Mouse (Mus musculus): ENCODE measurements around the gene Glb1l2. TPM values are rescaled to one million over a fixed set of nuclear protein-coding genes. Genes with fewer than 3 reads are reported as not detected.

Glb1l2 gene
- polyA plus RNA-seq, 1 experiment from 2014 or later = 2.5 TPM

DNA sequence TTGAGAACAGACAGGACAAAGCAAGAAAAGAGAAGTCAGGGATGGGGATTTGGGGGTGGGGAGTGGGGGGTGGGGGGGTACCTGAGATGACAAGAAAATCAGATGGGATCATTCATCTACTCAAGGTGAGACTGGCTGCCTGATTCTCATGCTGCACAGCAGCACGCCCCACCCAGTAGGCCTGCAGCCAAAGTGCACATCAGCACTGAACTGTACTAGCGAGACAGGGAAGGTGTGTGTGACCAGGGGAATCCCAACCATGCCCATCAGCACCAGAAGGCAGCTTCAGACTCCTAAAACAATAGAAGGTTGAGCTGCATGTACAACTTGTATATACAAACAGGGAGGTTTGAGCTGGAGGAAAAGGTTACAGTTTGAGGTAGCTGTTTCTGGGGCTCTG lies 30.6 kb downstream of the Glb1l2 start:
- H3K9me3 ChIP-seq = no peaks in the 10 kb centered on the region
- ATAC-seq = peak; percentile 55
- H3K36me3 ChIP-seq = no peaks in the 10 kb centered on the region
- H3K27ac ChIP-seq = no peak overlapping the region
- no peak overlapping the region for H3K4me2 ChIP-seq (replicated peaks)
- H3K4me1 ChIP-seq (replicated peaks) = no peaks in the 10 kb centered on the region
- no peaks in the 10 kb centered on the region for H3K27me3 ChIP-seq
- H3K9ac ChIP-seq (replicated peaks) = no peak overlapping the region
- no peak overlapping the region for H3K4me3 ChIP-seq (replicated peaks)
- 75% methylated on average over 2 of the region's 2 CpGs for WGBS

DNA sequence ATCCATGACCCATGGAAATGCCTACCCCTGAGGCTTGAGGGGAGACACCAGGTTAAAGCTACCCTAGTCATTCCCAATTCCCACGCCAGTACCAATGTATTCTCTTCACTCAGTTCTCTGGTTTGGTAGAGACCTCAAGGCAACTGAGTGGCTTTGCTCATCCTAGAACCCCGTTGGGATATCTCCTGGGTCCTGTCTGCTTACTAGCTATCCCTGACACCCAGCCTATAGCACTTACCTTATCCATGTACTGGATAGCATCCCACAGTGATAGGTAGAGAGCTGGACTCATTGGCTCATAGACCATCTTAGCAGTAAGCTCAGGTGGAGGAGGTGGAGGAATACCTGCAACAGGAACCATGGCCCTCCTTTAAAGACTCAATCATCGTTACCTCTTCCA lies 38.1 kb downstream of the Glb1l2 start:
- H3K9me3 ChIP-seq = no peaks in the 10 kb centered on the region
- no peaks in the 10 kb centered on the region for H3K4me1 ChIP-seq (replicated peaks)
- no peaks in the 10 kb centered on the region for H3K27me3 ChIP-seq
- no peak overlapping the region for H3K4me2 ChIP-seq (replicated peaks)
- WGBS = 91% methylated on average over 3 of the region's 3 CpGs
- no peak overlapping the region for H3K4me3 ChIP-seq (replicated peaks)
- peaks cover 12% of the 10 kb centered on the region for H3K36me3 ChIP-seq
- no peak overlapping the region for H3K9ac ChIP-seq (replicated peaks)
- ATAC-seq = no peak
- H3K27ac ChIP-seq = no peak overlapping the region

DNA sequence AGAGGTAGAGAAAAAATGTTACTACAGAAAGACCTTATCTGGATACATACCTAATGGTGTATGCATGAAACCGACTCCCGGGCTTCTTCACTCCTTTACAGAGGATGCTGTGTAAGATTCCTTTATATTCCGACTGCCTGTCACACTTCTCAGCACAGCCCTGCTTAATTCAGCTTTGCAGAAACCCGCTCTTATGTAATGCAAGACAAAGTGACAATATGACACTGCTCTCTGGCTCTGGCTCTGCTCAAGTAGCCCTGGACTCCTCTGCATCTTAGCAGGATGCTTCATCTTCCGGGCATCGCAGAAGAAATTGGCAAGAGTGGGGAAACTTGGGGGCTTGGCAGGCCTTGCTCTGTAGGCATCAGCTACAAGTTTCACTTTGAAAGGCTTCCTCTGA lies 43.8 kb downstream of the Glb1l2 start:
- H3K36me3 ChIP-seq = peaks cover 20% of the 10 kb centered on the region
- no peaks in the 10 kb centered on the region for H3K27me3 ChIP-seq
- H3K4me2 ChIP-seq (replicated peaks) = no peak overlapping the region
- no peak overlapping the region for H3K4me3 ChIP-seq (replicated peaks)
- no peak for ATAC-seq
- no peaks in the 10 kb centered on the region for H3K9me3 ChIP-seq
- no peak overlapping the region for H3K27ac ChIP-seq
- H3K9ac ChIP-seq (replicated peaks) = no peak overlapping the region
- 83% methylated on average over 6 of the region's 6 CpGs for WGBS
- H3K4me1 ChIP-seq (replicated peaks) = no peaks in the 10 kb centered on the region

DNA sequence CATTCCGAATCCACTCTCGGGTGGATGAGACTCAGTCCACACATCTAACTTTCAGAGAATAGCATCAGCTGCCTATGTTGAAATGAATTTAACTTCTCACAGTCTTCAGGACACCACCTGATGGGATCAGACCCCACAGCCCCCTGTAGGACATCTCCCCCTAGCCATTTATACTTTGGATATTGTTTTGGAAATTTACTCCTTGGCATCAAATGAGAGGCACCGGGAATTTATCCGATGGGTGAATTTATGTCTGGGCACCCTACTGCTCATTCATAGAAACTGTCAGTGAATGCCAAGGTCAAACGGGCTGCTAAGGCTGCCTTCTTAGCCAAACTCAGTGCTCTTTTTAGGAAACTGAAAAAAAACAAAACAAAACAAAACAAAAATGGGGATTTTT lies 45.7 kb downstream of the Glb1l2 start:
- Histone ChIP-seq H3K4me1 (replicated peaks) (no peaks in the 10 kb centered on the region), H3K9ac (replicated peaks) (no peak overlapping the region), H3K4me2 (replicated peaks) (no peak overlapping the region), H3K27ac (no peak overlapping the region), H3K9me3 (no peaks in the 10 kb centered on the region), H3K36me3 (peaks cover 39% of the 10 kb centered on the region), H3K27me3 (no peaks in the 10 kb centered on the region), H3K4me3 (replicated peaks) (no peak overlapping the region)
- ATAC-seq = no peak
- WGBS = 75% methylated on average over 5 of the region's 5 CpGs

DNA sequence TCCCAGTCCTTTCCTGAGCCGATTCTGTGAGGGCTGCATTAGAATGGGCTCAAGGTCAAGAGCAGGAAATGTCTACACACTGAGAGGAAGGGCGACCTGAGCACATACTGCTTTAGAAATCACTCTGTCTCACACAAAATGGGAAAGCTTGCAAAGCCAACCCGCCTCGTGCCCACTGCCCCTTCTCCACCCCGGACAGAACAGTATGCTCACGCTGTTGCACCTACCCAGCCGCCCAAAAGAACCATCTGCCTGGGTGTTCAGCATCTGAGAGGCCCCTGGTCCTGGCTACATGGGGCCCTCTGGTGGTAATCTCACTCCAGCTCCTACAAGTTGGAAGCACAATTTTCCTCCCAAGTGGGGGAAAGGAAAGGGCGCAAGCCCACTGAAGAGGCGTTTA lies 46.2 kb downstream of the Glb1l2 start:
- Histone ChIP-seq H3K4me3 (replicated peaks) (no peak overlapping the region), H3K9ac (replicated peaks) (no peak overlapping the region), H3K27ac (no peak overlapping the region), H3K9me3 (no peaks in the 10 kb centered on the region), H3K4me2 (replicated peaks) (no peak overlapping the region), H3K4me1 (replicated peaks) (no peaks in the 10 kb centered on the region), H3K36me3 (peaks cover 44% of the 10 kb centered on the region), H3K27me3 (no peaks in the 10 kb centered on the region)
- WGBS = 35% methylated on average over 9 of the region's 9 CpGs
- peak; percentile 75 for ATAC-seq

DNA sequence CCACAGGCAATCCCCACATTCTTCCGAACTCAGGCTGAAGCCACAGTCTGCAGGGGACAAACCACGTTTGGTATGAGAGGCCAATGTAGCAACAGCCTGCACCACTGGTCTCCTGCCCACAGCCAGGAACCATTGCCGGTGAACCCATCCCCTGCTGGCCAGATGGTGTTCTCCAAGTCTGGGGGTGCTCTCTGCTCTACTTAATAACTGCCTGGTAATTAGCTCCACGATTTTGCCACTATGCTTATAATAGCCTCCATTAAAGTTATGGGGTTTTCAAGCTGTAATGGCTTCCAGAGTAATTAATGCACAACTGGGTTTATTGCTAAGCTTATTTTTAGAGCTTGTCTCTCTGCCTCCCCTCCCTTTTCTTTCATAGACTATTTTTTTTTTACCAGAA lies 57.4 kb downstream of the Glb1l2 start:
- no peaks in the 10 kb centered on the region for H3K9me3 ChIP-seq
- no peak overlapping the region for H3K27ac ChIP-seq
- no peak overlapping the region for H3K4me2 ChIP-seq (replicated peaks)
- H3K27me3 ChIP-seq = no peaks in the 10 kb centered on the region
- no peaks in the 10 kb centered on the region; the same call in 1 of the 2 replicates for H3K4me1 ChIP-seq (replicated peaks)
- ATAC-seq = no peak
- peaks cover 38% of the 10 kb centered on the region for H3K36me3 ChIP-seq
- H3K9ac ChIP-seq (replicated peaks) = no peak overlapping the region
- no peak overlapping the region for H3K4me3 ChIP-seq (replicated peaks)
- 83% methylated on average over 4 of the region's 4 CpGs for WGBS

DNA sequence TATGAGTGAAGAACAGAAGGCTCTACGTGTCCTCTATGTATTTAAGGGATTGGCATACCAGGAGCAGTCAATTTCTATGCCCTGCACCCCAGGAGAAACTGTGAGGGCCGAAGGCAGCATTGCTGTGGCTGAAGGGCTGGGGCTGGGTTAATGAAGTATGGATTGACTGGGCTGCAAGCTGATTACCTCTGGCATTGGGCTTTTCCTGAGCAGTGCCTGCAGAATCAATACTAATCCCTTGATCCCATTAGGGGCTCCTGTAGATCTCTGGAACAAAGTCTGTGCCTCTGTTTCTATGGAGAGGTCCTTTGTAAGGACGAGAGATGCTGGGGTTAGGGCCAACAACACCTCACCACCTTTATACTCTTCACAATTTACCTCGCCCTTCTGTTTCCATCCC lies 59.1 kb downstream of the Glb1l2 start:
- Histone ChIP-seq H3K4me3 (replicated peaks) (no peak overlapping the region), H3K4me1 (replicated peaks) (no peaks in the 10 kb centered on the region; the same call in 1 of the 2 replicates), H3K36me3 (peaks cover 24% of the 10 kb centered on the region), H3K4me2 (replicated peaks) (no peak overlapping the region), H3K27ac (no peak overlapping the region), H3K27me3 (no peaks in the 10 kb centered on the region), H3K9me3 (no peaks in the 10 kb centered on the region), H3K9ac (replicated peaks) (no peak overlapping the region)
- WGBS = 12% methylated on average over 4 of the region's 4 CpGs
- no peak for ATAC-seq

DNA sequence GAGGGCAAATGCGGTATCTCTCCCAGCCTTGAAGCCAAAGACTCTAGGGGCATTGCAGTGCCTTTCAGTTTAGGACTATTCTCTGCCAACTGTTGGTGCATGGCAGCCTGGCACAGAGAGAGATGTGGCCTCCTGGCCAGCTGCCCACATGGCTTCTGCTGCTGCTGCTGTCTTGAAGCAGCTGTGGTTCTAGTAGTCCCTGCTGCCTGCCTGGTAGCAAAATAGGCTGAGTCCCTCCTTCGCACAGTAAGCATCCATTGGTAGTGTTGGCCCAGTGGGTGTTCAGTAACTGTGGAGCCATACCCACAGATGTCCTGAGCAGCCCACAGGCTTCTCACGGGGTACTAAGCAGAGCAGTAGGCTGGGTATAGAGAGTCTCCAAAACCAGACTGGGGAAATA lies 63.5 kb downstream of the Glb1l2 start:
- WGBS = 93% methylated on average over 3 of the region's 3 CpGs
- no peak overlapping the region for H3K27ac ChIP-seq
- no peaks in the 10 kb centered on the region for H3K9me3 ChIP-seq
- no peak overlapping the region for H3K4me2 ChIP-seq (replicated peaks)
- 0 out of 2 replicates have a peak, but pooled peaks cover 8% of the 10 kb centered on the region for H3K36me3 ChIP-seq
- no peak overlapping the region for H3K9ac ChIP-seq (replicated peaks)
- no peaks in the 10 kb centered on the region for H3K27me3 ChIP-seq
- peaks cover 4% of the 10 kb centered on the region for H3K4me1 ChIP-seq (replicated peaks)
- no peak for ATAC-seq
- H3K4me3 ChIP-seq (replicated peaks) = no peak overlapping the region

DNA sequence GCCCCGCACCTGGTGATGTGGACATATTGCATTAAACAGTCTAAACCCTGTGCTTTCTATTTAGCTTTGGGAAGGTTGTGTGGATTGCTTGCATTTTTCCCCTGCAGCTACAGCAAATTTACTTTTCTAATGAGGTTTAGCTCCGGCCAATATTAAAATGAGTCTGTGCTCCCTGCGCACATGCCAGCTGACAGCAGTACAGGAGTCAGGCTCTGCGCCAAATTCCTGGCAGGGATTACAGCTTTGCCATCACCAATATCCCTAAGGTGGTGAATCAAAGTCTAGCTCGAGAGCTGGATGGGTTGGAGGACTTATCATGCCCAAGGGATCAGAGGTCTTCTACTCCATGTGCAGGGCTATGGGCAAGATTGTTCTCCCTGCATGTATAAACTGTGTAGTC lies 69.2 kb downstream of the Glb1l2 start:
- Histone ChIP-seq H3K27me3 (peaks cover 1% of the 10 kb centered on the region; the same call in 1 of the 2 replicates), H3K4me1 (replicated peaks) (peaks cover 43% of the 10 kb centered on the region), H3K4me2 (replicated peaks) (peak overlapping the region; percentile 79), H3K9me3 (no peaks in the 10 kb centered on the region), H3K27ac (no peak overlapping the region; the same call in 1 of the 2 replicates), H3K4me3 (replicated peaks) (peak overlapping the region; percentile 12; the same call in 1 of the 2 replicates), H3K9ac (replicated peaks) (0 out of 2 replicates have a peak overlapping the region, but pooled peaks have one; percentile 29), H3K36me3 (no peaks in the 10 kb centered on the region)
- no peak for ATAC-seq
- 49% methylated on average over 5 of the region's 5 CpGs for WGBS

DNA sequence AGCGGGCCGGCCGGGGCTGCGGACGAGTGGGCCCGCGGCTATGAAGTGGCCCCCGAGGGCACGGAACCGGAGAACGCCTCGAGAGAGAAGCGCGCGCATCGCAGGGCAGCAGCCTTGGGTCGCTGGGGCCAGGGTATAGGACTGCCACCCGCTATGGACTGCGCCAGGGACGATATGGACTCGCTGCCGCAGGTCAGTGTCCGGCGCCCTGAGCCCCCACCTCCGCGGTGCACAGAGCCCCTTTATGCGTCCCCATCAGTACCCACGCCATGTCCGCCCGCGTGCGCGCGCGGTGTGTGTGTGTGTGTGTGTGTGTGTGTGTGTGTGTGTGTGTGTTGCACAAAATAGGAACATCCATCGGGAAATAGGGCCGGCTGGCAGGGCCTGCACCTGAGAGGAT lies 72.3 kb downstream of the Glb1l2 start:
- Histone ChIP-seq H3K4me3 (replicated peaks) (peak overlapping the region; percentile 77), H3K4me1 (replicated peaks) (peaks cover 43% of the 10 kb centered on the region), H3K9ac (replicated peaks) (peak overlapping the region; percentile 94), H3K27ac (peak overlapping the region; percentile 90), H3K4me2 (replicated peaks) (peak overlapping the region; percentile 79), H3K27me3 (peaks cover 8% of the 10 kb centered on the region; the same call in 1 of the 2 replicates), H3K36me3 (no peaks in the 10 kb centered on the region), H3K9me3 (no peaks in the 10 kb centered on the region)
- peak; percentile 82 for ATAC-seq
- under 1% methylated on average over 37 of the region's 37 CpGs for WGBS

DNA sequence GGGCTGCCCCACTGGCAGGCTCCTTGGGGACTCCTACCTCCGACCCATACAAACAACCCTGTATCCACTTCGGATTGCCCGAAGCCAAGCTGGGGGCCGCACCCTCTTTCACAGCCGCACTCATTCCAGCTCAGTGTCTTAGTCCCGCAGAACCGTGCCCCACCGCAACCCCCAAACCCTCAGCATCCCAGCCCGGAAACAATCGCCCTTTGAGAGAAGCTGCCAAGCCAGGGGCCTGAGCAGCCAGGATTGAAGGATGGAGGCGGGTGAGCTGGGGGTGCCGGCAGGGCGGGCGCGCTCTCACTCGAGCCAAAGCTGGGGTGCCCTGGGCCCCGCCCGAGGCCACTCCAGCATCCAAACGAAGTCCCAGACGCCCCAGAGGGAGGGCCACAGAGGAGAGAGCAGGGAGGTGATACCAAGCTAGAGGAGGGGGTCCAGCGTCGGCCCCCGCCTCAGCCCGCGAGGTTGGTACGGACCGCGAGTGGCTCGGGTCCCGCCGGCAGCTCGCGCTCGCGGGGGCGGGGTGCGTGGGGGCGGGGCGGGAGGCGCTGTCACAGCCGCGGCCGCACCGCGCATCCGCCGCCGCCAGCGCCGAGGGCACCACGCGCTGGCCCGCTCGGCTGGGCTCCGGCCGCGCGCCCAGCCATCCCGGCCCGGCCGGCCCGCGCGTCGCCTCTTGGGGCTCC lies 72.9 kb downstream of the Glb1l2 start, which contains the start of gene B3gat1:
TSS of gene B3gat1 (plus strand) at position 523 of the 686 bp plus-strand sequence.
- no peaks in the 10 kb centered on the region for H3K9me3 ChIP-seq
- H3K36me3 ChIP-seq = no peaks in the 10 kb centered on the region
- peak; percentile 93 for ATAC-seq
- peak within 1 kb of the TSS; percentile 94 for H3K9ac ChIP-seq (replicated peaks)
- peaks cover 8% of the 10 kb centered on the region; the same call in 1 of the 2 replicates for H3K27me3 ChIP-seq
- H3K4me2 ChIP-seq (replicated peaks) = peak within 1 kb of the TSS; percentile 79
- H3K4me1 ChIP-seq (replicated peaks) = peaks cover 43% of the 10 kb centered on the region
- WGBS = under 1% methylated on average over 36 of the region's 65 CpGs
- peak within 1 kb of the TSS; percentile 77 for H3K4me3 ChIP-seq (replicated peaks)
- H3K27ac ChIP-seq = peak within 1 kb of the TSS; percentile 90

DNA sequence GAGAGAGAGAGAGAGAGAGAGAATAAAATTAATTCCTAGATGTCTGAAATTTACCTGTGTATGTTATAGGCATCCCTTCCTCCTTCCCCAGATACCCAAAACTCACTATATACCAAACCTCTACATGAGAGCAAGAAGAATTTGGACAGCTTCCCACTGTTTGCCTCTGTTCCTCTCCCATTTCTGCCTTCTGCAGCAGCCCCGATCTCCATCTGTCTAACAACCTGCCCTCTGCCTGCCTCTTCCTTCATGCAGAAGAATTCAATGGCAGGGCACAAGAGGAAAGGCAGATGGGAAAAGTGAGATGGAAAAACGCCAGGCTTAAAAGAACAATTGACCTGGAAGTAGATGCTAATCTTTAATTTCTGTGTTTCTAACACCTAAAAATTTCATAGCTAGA lies 77.7 kb downstream of the Glb1l2 start:
- Histone ChIP-seq H3K9me3 (no peaks in the 10 kb centered on the region), H3K27me3 (peaks cover 8% of the 10 kb centered on the region; the same call in 1 of the 2 replicates), H3K36me3 (no peaks in the 10 kb centered on the region), H3K27ac (no peak overlapping the region), H3K4me2 (replicated peaks) (no peak overlapping the region), H3K4me3 (replicated peaks) (no peak overlapping the region), H3K9ac (replicated peaks) (no peak overlapping the region), H3K4me1 (replicated peaks) (0 out of 2 replicates have a peak, but pooled peaks cover 4% of the 10 kb centered on the region)
- no peak for ATAC-seq
- WGBS = 80% methylated on average over 2 of the region's 2 CpGs

Data from midbrain, embryonic 13.5 days (tissue).